Mouse (Mus musculus): ENCODE measurements at regions not wholly inside any gene's neighbourhood (a gene's known extent, or its start where the extent isn't known, plus 50 kb on each side); places are given as distances from the start of the nearest gene placed in this dataset.

GRCm38 (mm10) chr17:48742769-48743405 lies 189.3 kb upstream of the Lrfn2 start:
- WGBS, result 82% methylated on average over 13 of the region's 13 CpGs
- Histone ChIP-seq H3K36me3 (no peaks in the 10 kb centered on the region), H3K4me2 (no peak overlapping the region), H3K27ac (no peak overlapping the region), H3K27me3 (replicated peaks) (no peaks in the 10 kb centered on the region), H3K9me3 (no peaks in the 10 kb centered on the region), H3K4me1 (no peaks in the 10 kb centered on the region), H3K4me3 (replicated peaks) (no peak overlapping the region), H3K9ac (no peak overlapping the region)
- ATAC-seq (ENCODE audit: insufficient read depth, low FRiP score, low read depth), result no peak

GRCm38 (mm10) chr17:48770099-48770498 lies 162.1 kb upstream of the Lrfn2 start:
- H3K27me3 ChIP-seq (replicated peaks), result no peaks in the 10 kb centered on the region
- 65% methylated on average over 2 of the region's 2 CpGs for WGBS
- no peak overlapping the region for H3K4me2 ChIP-seq
- H3K4me3 ChIP-seq (replicated peaks), result no peak overlapping the region
- no peak for ATAC-seq (ENCODE audit: insufficient read depth, low FRiP score, low read depth)
- no peak overlapping the region for H3K27ac ChIP-seq
- no peaks in the 10 kb centered on the region for H3K9me3 ChIP-seq
- no peaks in the 10 kb centered on the region for H3K36me3 ChIP-seq
- no peak overlapping the region for H3K9ac ChIP-seq
- H3K4me1 ChIP-seq, result no peaks in the 10 kb centered on the region

- Histone ChIP-seq H3K4me1 (no peaks in the 10 kb centered on the region), H3K27ac (no peak overlapping the region), H3K27me3 (replicated peaks) (no peaks in the 10 kb centered on the region), H3K9ac (no peak overlapping the region), H3K4me3 (replicated peaks) (no peak overlapping the region), H3K36me3 (no peaks in the 10 kb centered on the region), H3K4me2 (no peak overlapping the region), H3K9me3 (no peaks in the 10 kb centered on the region)
- ATAC-seq (ENCODE audit: insufficient read depth, low FRiP score, low read depth), result no peak
- 83% methylated on average over 13 of the region's 13 CpGs for WGBS
Observed at GRCm38 (mm10) chr17:48771721-48772320, 160.4 kb upstream of the Lrfn2 start.

GRCm38 (mm10) chr17:48774172-48774890 lies 157.8 kb upstream of the Lrfn2 start:
- 41% methylated on average over 15 of the region's 15 CpGs for WGBS
- Histone ChIP-seq H3K9ac (no peak overlapping the region), H3K27ac (no peak overlapping the region), H3K9me3 (no peaks in the 10 kb centered on the region), H3K36me3 (no peaks in the 10 kb centered on the region), H3K4me3 (replicated peaks) (no peak overlapping the region), H3K4me2 (no peak overlapping the region), H3K27me3 (replicated peaks) (no peaks in the 10 kb centered on the region), H3K4me1 (no peaks in the 10 kb centered on the region)
- no peak for ATAC-seq (ENCODE audit: insufficient read depth, low FRiP score, low read depth)

GRCm38 (mm10) chr17:48775479-48775878 lies 156.7 kb upstream of the Lrfn2 start:
- no peak overlapping the region for H3K4me2 ChIP-seq
- no peak overlapping the region for H3K4me3 ChIP-seq (replicated peaks)
- no peak overlapping the region for H3K27ac ChIP-seq
- no peak overlapping the region for H3K9ac ChIP-seq
- H3K36me3 ChIP-seq, result no peaks in the 10 kb centered on the region
- no peak for ATAC-seq (ENCODE audit: insufficient read depth, low FRiP score, low read depth)
- H3K27me3 ChIP-seq (replicated peaks), result no peaks in the 10 kb centered on the region
- H3K4me1 ChIP-seq, result no peaks in the 10 kb centered on the region
- WGBS, result 76% methylated on average over 5 of the region's 5 CpGs
- H3K9me3 ChIP-seq, result no peaks in the 10 kb centered on the region

GRCm38 (mm10) chr17:48776502-48776902 lies 155.7 kb upstream of the Lrfn2 start:
- H3K27ac ChIP-seq, result no peak overlapping the region
- 34% methylated on average over 2 of the region's 2 CpGs for WGBS
- no peaks in the 10 kb centered on the region for H3K36me3 ChIP-seq
- no peaks in the 10 kb centered on the region for H3K9me3 ChIP-seq
- ATAC-seq (ENCODE audit: insufficient read depth, low FRiP score, low read depth), result no peak
- no peak overlapping the region for H3K9ac ChIP-seq
- H3K27me3 ChIP-seq (replicated peaks), result no peaks in the 10 kb centered on the region
- no peaks in the 10 kb centered on the region for H3K4me1 ChIP-seq
- no peak overlapping the region for H3K4me2 ChIP-seq
- no peak overlapping the region for H3K4me3 ChIP-seq (replicated peaks)

GRCm38 (mm10) chr17:48780217-48780616 lies 152.0 kb upstream of the Lrfn2 start:
- ATAC-seq (ENCODE audit: insufficient read depth, low FRiP score, low read depth), result no peak

GRCm38 (mm10) chr17:48784417-48784816 lies 147.8 kb upstream of the Lrfn2 start:
- no peaks in the 10 kb centered on the region for H3K4me1 ChIP-seq
- no peaks in the 10 kb centered on the region for H3K36me3 ChIP-seq
- H3K4me2 ChIP-seq, result no peak overlapping the region
- no peak overlapping the region for H3K9ac ChIP-seq
- no peak overlapping the region for H3K27ac ChIP-seq
- H3K4me3 ChIP-seq (replicated peaks), result no peak overlapping the region
- no peak for ATAC-seq (ENCODE audit: insufficient read depth, low FRiP score, low read depth)
- no peaks in the 10 kb centered on the region for H3K9me3 ChIP-seq
- 77% methylated on average over 5 of the region's 5 CpGs for WGBS
- no peaks in the 10 kb centered on the region for H3K27me3 ChIP-seq (replicated peaks)

More at GRCm38 (mm10) chr17:48780217-48780616, 152.0 kb upstream of the Lrfn2 start:
- 96% methylated on average over 7 of the region's 7 CpGs for WGBS
- Histone ChIP-seq H3K9me3 (no peaks in the 10 kb centered on the region), H3K27me3 (replicated peaks) (no peaks in the 10 kb centered on the region), H3K9ac (no peak overlapping the region), H3K4me2 (no peak overlapping the region), H3K27ac (no peak overlapping the region), H3K4me3 (replicated peaks) (no peak overlapping the region), H3K36me3 (no peaks in the 10 kb centered on the region), H3K4me1 (no peaks in the 10 kb centered on the region)

- no peak overlapping the region for H3K4me3 ChIP-seq (replicated peaks)
- 70% methylated on average over 12 of the region's 12 CpGs for WGBS
- no peak overlapping the region for H3K27ac ChIP-seq
- ATAC-seq (ENCODE audit: insufficient read depth, low FRiP score, low read depth), result no peak
- no peak overlapping the region for H3K9ac ChIP-seq
- H3K4me1 ChIP-seq, result no peaks in the 10 kb centered on the region
- no peak overlapping the region for H3K4me2 ChIP-seq
- H3K9me3 ChIP-seq, result no peaks in the 10 kb centered on the region
- no peaks in the 10 kb centered on the region for H3K36me3 ChIP-seq
- no peaks in the 10 kb centered on the region for H3K27me3 ChIP-seq (replicated peaks)
Observed at GRCm38 (mm10) chr17:48786501-48786900, 145.7 kb upstream of the Lrfn2 start.

- Histone ChIP-seq H3K36me3 (no peaks in the 10 kb centered on the region), H3K27ac (no peak overlapping the region), H3K4me3 (replicated peaks) (no peak overlapping the region), H3K9ac (no peak overlapping the region), H3K9me3 (no peaks in the 10 kb centered on the region), H3K4me2 (no peak overlapping the region), H3K4me1 (no peaks in the 10 kb centered on the region), H3K27me3 (replicated peaks) (no peaks in the 10 kb centered on the region)
- no peak for ATAC-seq (ENCODE audit: insufficient read depth, low FRiP score, low read depth)
- 89% methylated on average over 7 of the region's 7 CpGs for WGBS
Observed at GRCm38 (mm10) chr17:48789846-48790245, 142.3 kb upstream of the Lrfn2 start.

- no peak overlapping the region for H3K4me3 ChIP-seq (replicated peaks)
- no peak for ATAC-seq (ENCODE audit: insufficient read depth, low FRiP score, low read depth)
Observed at GRCm38 (mm10) chr17:48790526-48790925, 141.7 kb upstream of the Lrfn2 start.

GRCm38 (mm10) chr17:48792954-48793353 lies 139.2 kb upstream of the Lrfn2 start:
- no peaks in the 10 kb centered on the region for H3K4me1 ChIP-seq
- 66% methylated on average over 5 of the region's 5 CpGs for WGBS
- H3K36me3 ChIP-seq, result no peaks in the 10 kb centered on the region
- H3K27ac ChIP-seq, result no peak overlapping the region
- H3K4me3 ChIP-seq (replicated peaks), result no peak overlapping the region
- H3K4me2 ChIP-seq, result no peak overlapping the region
- H3K27me3 ChIP-seq (replicated peaks), result no peaks in the 10 kb centered on the region
- no peak overlapping the region for H3K9ac ChIP-seq
- H3K9me3 ChIP-seq, result no peaks in the 10 kb centered on the region
- ATAC-seq (ENCODE audit: insufficient read depth, low FRiP score, low read depth), result no peak

More at GRCm38 (mm10) chr17:48790526-48790925, 141.7 kb upstream of the Lrfn2 start:
- H3K4me1 ChIP-seq, result no peaks in the 10 kb centered on the region
- H3K9ac ChIP-seq, result no peak overlapping the region
- H3K9me3 ChIP-seq, result no peaks in the 10 kb centered on the region
- no peaks in the 10 kb centered on the region for H3K36me3 ChIP-seq
- H3K4me2 ChIP-seq, result no peak overlapping the region
- H3K27ac ChIP-seq, result no peak overlapping the region
- no peaks in the 10 kb centered on the region for H3K27me3 ChIP-seq (replicated peaks)
- 86% methylated on average over 6 of the region's 6 CpGs for WGBS
